Mouse (Mus musculus) Muller cell, postnatal 12 days (primary cell): Measurements from ENCODE around the gene Mrpl20.

ENCODE experiments used
- DNase-seq: peaks from one replicate; pipeline ENCODE4 v3.0.0-alpha.2; 2015; ENCODE audit errors: inconsistent ontology term

Mrpl20 gene

GRCm38 (mm10) chr4:155802741-155803339, at the start of gene Mrpl20:
TSS of gene Mrpl20 (plus strand) at chr4:155802878.
- no peak for DNase-seq

GRCm38 (mm10) chr4:155757011-155757410, 45.7 kb upstream of the Mrpl20 start:
- no peak for DNase-seq

DNA sequence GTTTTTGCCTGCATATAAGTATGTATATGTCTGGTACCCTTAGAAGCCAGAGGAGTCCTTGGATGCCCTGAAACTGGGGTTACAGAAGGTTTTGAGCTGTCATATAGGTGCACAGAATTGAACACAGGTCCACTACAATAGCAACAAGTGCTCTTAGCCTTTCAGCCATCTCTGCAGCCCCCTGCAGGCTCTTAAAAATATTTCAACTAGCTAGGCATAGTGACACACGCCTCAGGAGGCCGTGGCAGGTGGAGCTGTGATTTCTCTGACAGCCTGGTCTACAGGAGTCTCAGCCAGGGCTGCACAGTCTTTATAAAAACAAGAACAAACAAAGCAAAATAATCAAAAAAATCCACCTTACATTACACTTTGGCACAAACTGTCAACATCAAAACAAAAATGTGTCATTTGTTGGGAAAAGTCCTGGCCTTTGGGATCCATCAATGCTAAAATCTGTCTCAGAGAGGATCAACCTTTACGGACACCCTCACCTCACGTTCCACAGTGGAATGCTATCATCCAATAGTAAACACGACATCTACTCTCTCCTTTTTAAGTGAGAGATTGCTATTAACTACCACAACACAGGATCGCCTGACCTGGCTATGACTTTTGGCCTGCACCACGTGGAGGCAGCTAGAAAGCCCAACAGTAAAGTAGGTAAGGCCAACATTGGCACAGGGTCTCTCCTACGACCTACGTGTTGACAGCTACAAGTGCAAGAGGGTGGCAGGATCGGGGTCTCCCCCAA, 42.6 kb upstream of the Mrpl20 start:
- no peak for DNase-seq

DNA sequence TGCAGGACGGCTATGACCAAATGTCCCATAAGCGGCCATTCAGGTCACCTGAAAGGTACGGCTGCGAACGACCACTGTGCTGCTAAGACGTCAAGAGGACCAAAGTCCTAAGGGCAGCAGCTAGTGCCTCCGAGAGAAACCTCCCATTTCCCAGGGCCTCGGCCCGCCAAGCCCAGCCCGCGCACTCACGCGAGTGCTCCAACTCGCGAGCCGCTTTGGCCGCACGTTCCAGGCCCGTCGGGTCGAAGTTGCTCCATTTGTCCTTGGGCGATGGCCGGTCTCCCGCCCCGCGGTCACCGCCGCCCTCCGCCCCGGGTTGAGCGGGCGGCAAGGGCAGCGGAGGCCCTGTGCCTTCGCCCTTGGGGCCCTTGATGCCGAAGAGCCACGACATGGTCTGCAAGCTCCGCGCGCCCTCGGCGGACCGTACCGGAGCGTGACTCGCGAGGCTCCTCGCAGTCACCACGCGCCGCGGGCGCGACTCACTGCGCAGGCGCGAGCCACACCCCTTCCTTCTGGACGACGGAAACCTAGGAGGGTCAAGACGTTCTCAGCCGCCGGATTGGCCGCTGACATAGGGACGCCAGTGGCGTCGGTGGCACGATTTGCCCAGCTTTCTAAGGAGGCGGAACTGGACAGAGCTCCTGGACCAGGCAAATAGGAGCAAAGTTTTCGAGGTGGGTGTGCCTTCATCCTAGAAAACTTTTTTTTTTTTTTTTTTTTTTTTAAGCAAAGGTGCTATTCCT, 41.9 kb upstream of the Mrpl20 start, which contains the start of gene Atad3a:
TSS of gene Atad3a (minus strand) at position 481 of the 743 bp plus-strand sequence.
- peak; percentile 97 for DNase-seq

GRCm38 (mm10) chr4:155761356-155762099, 41.1 kb upstream of the Mrpl20 start:
- DNase-seq, result no peak

DNA sequence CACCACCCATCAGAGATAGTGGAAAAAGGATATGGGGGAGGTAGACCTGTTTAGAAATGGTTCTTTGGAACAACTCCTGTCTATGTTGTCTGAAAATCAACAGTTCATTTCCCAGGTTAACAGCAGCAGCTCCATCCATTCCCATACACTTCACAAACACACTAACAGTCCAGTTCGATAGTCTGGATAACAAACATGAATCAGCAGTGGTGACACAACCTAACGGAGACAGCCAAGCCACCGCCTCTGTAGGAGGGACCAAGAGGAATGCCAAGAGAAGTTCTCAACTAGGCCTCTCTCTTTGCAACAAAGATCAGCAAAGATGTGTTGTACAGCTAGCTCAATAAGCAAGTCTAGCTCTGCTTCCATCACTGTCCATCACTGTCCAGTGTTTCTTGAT, 40.3 kb upstream of the Mrpl20 start:
- no peak for DNase-seq

DNA sequence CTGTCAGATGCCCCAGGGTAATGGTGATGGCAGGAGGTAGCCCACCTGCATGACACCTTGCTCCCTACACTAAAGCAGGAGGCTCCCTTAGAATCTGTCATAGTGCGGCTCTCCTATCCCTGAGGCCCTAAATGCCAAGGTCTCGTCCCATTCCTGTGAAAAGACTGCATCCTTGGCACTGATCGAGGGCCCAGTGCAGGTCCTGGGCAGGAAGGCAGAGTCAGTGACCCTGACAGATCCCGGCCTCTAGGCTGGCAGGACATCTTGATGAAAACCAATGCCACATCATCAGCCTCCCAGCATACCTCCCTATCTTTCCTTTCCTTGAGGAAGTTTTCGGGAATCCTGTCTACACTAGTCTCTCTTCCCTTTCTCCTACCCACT, 33.2 kb upstream of the Mrpl20 start:
- DNase-seq, result no peak

- DNase-seq, result peak; percentile 90
Measured at GRCm38 (mm10) chr4:155769880-155770512, 32.7 kb upstream of the Mrpl20 start.

GRCm38 (mm10) chr4:155770626-155771025, 32.1 kb upstream of the Mrpl20 start:
- peak; percentile 11 for DNase-seq

- no peak for DNase-seq
Measured at GRCm38 (mm10) chr4:155771706-155772105, 31.0 kb upstream of the Mrpl20 start.

DNA sequence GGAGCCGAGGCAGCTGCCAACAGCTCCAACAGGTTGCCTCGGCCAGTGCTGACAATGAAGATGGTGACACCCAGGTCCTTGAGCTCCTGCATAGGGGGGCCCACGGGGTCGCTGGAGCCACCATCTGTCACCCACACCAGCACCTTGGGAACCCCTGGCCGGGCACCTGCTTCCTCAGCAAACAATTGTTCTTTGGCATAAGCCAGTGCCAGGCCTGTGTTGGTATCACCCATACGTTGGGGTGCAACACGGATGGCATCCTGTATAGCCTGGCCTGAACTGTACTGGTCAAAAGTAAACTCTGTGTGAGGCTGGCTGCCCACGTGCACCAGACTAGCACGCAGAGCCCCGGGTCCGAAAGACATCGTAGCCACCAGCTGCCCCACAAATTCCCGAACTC, 29.9 kb upstream of the Mrpl20 start:
- DNase-seq, result no peak

GRCm38 (mm10) chr4:155773335-155774078, 29.2 kb upstream of the Mrpl20 start:
- DNase-seq, result no peak

DNA sequence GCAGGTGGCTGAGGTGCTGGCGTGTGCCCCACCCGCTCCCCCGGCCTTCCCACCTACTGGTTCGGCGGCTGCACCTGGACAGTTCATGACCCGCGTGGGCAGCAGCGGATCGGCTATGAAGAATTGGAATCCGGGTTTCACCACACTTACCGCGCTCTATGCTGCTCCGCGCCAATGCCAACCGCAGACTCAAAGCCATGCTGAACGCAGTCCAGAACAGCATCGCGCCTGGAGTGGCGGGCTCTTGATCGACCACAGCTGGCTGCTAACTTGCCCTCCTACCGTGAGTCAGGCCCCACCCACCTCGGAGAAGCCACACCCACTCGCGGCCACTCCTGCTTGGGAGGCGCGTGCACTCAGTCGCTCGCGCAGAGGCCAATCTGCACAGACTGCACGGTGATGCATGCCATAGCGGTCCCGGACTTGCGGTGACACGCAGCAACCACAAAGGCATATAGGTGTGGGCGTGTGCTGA, 28.4 kb upstream of the Mrpl20 start, which contains the start of gene Vwa1:
TSS of gene Vwa1 (minus strand) at position 419 of the 475 bp plus-strand sequence.
- peak; percentile 93 for DNase-seq

DNA sequence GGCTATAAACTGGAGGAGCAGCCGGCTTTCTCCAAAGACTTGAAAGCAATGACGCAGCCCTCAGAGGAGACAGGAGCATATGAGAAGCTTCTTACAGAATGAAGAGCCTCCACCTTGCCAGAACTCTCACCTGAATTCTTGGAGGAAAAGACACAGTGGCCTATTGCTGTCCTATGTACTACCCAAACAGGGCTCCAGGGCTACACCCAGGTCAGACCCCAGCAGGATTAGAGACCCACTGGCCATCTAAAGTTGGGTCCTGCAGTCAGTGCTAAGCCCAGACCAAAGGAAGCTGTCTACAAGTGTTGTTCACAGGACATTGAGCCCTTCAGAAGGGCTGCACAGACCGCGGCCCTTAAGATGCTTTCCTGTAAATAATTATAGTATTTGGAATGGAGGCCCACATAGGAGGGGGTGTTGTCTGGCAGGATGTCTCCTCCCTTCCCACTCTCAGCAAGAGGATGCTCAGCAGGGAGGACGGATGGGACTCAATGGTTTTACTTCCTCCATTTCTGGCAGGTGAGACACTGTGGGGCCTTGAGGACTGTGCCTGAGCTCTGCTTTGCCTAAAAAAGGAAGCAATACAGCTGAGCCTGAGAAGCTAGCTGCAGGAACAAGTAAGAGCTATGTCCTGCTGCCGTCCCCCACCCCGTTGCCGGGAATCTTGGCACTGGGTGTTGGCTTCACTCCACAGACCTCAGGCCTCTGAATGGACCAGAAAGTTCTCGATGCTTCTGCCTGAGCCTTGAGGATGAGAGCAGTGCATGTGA, 27.5 kb upstream of the Mrpl20 start:
- DNase-seq, result peak; percentile 42

GRCm38 (mm10) chr4:155775855-155776254, 26.8 kb upstream of the Mrpl20 start:
- DNase-seq, result peak; percentile 92

GRCm38 (mm10) chr4:155776704-155777335, 25.9 kb upstream of the Mrpl20 start:
- no peak for DNase-seq

GRCm38 (mm10) chr4:155777816-155778215, 24.9 kb upstream of the Mrpl20 start:
- DNase-seq, result no peak

DNA sequence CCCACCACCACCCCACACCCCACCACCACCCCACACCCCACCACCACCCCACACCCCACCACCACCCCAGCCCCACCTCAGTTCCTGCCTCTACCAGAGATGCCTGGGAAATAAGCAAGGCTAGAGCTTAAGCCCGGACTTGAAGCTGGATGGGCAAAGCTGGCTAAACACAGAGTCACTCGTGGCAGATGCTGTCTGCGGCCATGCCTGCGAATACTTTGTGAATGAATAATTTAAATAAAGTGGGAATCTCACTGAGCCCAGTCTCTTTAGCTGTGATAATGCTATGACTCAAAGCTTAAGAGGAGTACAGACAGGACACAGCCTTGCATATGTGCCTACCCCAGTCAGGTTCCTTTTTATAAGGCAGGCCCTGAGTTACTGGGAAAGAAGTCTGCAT, 23.2 kb upstream of the Mrpl20 start:
- DNase-seq, result no peak

DNA sequence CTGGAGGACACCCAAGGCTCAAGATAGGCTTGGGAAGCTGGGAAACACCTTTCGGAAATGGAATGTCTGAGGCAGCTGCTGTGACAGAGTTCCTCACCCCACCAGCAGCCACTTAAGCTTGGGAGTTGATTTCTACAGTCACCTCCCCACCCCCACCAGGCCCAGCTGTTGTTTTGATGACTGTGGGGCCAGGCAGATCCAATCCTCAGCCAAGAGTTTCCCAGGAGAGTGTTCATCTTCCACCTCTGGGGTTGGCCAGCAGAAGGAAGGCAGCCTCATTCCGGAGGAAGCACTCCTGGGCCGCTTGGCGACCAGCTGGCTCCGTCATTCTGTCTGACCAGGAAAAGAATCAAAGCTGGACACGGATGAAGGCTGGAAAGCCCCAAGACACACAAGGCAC, 21.8 kb upstream of the Mrpl20 start:
- DNase-seq, result no peak
